Mouse (Mus musculus) embryonic fibroblast, embryonic 13.5 days (primary cell): ENCODE data around the gene Oxct2b. TPM values are rescaled to one million over a fixed set of nuclear protein-coding genes. Genes with fewer than 3 reads are reported as not detected.
"Not testable (repeated sequence)": the region's sequence is repeated elsewhere in the genome, so short reads cannot be mapped to it uniquely, and the experiment has no call there.

Source experiments
- H3K27ac ChIP-seq: 2 replicates; pipeline ENCODE4 v1.5.1; 2012; ENCODE audit warnings: low read length, control low read depth, inconsistent platforms; ENCODE audit not compliant: insufficient read depth
- H3K4me1 ChIP-seq: 2 replicates; pipeline ENCODE4 v1.6.1; 2011; ENCODE audit warnings: low read length; ENCODE audit not compliant: control insufficient read depth, insufficient read depth
- H3K4me3 ChIP-seq: 2 replicates; pipeline ENCODE4 v1.5.1; 2011; ENCODE audit warnings: mild to moderate bottlenecking, control low read depth, low read length; ENCODE audit not compliant: insufficient read depth
- CTCF ChIP-seq: IDR thresholded peaks from 2 replicates; pipeline ENCODE4 v1.5.1; 2011; ENCODE audit warnings: mild to moderate bottlenecking, control low read depth, low read length, moderate library complexity, borderline replicate concordance; ENCODE audit not compliant: insufficient read depth
- POLR2A ChIP-seq: IDR thresholded peaks from 2 replicates; pipeline ENCODE4 v1.6.1; 2011; ENCODE audit warnings: low read depth, mild to moderate bottlenecking, control low read depth, low read length, moderate library complexity
- polyA plus RNA-seq: library from polyadenylated mRNA; stranded (reverse); fragments of >200 nt; gene quantifications from 2 replicates; pipeline ENCODE4 v1.2.4, GENCODE M21; 2011; ENCODE audit warnings: low read depth; ENCODE audit not compliant: missing spikeins, insufficient read length

Oxct2b gene
- polyA plus RNA-seq, 1 experiment, result not detected

DNA sequence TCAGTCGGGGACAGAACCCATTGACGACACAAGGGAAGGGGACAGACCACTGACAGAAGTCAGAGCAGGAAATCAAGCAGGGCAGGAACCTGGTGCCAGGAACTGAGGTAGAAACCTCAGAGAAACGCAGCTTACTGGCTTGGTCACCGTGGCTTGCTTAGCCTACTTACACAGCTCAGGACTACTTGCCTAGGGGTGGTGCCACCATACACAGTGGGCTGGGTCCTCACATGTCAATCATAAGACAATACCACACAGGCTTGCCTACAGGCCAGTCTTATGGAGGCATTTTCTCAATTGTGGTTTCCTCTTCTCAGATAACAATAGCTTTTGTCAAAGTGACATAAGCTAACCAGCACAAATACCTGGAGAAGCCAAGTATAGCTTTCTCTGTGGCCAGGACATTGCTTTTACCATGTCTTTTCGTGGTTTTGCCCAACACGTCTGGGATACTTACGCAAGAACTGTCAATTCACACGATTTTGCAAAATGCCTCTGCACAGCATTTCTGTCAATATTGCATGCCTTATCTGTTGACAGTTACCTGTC lies 3.8 kb upstream of the Oxct2b start:
- no peak overlapping the region for H3K27ac ChIP-seq
- TF ChIP-seq CTCF (no peak), POLR2A (no peak)
- H3K4me1 ChIP-seq, result peaks cover 2% of the 10 kb centered on the region; the same call in 1 of the 2 replicates
- H3K4me3 ChIP-seq, result no peak overlapping the region

DNA sequence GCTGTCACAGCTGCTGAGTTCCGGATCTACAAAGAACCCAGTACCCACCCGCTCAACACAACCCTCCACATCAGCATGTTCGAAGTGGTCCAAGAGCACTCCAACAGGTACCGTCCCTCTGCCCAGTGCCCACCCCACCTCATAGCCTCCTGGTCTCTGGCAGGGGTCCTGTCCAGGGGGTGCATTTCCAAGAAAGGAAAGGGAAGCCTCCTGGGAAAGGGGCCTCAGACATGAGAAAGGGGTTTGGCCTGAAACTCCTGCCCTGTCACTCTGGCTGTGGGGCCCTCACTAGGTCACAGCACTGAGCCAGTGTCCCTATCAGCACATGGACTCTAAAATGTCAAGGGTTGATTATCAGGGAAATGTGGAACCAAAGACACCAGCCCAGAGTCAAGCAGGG lies 1.4 kb upstream of the Oxct2b start:
- H3K4me1 ChIP-seq, H3K27ac ChIP-seq, H3K4me3 ChIP-seq: not testable (repeated sequence)

DNA sequence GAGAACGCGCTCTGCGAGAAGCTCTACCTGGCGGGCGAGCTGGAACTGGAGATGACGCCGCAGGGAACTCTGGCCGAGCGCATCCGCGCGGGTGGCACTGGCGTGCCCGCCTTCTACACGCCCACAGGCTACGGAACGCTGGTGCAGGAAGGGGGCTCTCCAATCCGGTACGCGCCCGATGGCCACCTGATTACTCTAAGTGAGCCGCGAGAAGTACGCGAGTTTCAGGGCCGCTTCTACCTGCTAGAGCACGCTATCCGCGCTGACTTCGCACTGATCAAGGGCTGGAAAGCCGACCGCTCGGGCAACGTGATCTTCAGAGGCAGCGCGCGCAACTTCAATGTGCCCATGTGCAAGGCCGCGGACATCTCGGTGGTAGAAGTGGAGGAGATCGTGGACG lies 574 bp downstream of the Oxct2b start:
- H3K4me1 ChIP-seq, H3K4me3 ChIP-seq, H3K27ac ChIP-seq: not testable (repeated sequence)

GRCm38 (mm10) chr4:123121286-123121685 lies 5.2 kb downstream of the Oxct2b start:
- TF ChIP-seq POLR2A, result no peak
- TF ChIP-seq CTCF, result no peak
- Histone ChIP-seq H3K4me1 (no peaks in the 10 kb centered on the region), H3K27ac (no peak overlapping the region), H3K4me3 (no peak overlapping the region)

GRCm38 (mm10) chr4:123126626-123127025 lies 10.6 kb downstream of the Oxct2b start:
- Histone ChIP-seq H3K27ac (no peak overlapping the region), H3K4me1 (no peaks in the 10 kb centered on the region), H3K4me3 (no peak overlapping the region)
- TF ChIP-seq CTCF (no peak), POLR2A (no peak)

DNA sequence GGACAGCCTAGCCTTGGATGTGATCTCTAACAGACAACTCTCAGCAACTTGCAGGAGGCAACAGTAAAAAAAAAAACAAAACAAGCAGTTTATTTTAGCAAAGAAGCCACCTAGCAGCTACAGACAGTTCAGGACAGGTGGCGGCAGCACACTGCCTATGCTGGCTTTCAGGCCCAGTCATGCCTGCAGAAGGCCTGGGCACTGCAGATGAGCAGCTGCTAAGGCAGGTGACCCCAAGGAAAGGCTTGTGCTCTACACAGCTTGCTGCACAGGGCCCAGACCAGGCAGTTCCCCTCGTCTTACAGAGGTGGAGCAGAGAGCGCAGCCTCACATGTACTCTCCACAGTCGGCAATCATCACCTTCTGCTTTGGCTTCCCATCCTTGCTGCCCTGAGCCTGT lies 11.0 kb downstream of the Oxct2b start:
- Histone ChIP-seq H3K4me1 (no peaks in the 10 kb centered on the region), H3K27ac (no peak overlapping the region), H3K4me3 (no peak overlapping the region)
- no peak for TF ChIP-seq CTCF
- TF ChIP-seq POLR2A, result no peak

DNA sequence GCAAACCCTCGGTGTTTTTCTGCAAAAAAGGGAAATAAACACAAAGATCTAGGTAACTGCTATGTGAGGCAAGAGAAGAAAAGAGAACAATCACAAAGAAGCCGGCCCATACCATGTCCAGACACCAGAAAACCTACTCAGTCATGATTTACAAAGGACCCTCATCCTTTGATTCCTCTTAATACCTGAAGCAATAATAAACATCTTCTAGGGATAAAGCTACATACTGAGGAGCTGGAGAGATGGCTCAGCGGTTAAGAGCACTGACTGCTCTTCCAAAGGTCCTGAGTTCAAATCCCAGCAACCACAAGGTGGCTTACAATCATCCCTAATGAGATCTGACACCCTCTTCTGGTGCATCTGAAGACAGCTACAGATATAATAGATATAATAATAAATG lies 21.5 kb downstream of the Oxct2b start:
- no peak for TF ChIP-seq CTCF
- TF ChIP-seq POLR2A, result no peak
- Histone ChIP-seq H3K4me3 (no peak overlapping the region), H3K27ac (no peak overlapping the region), H3K4me1 (no peaks in the 10 kb centered on the region; the same call in 1 of the 2 replicates)

GRCm38 (mm10) chr4:123139513-123140154 lies 23.6 kb downstream of the Oxct2b start, which contains the start of gene Ppie:
TSS of gene Ppie (minus strand) at chr4:123139951.
- TF ChIP-seq POLR2A, result peak; percentile 84
- TF ChIP-seq CTCF, result no peak
- H3K4me1 ChIP-seq, result no peaks in the 10 kb centered on the region; the same call in 1 of the 2 replicates
- peak within 1 kb of the TSS; percentile 83 for H3K27ac ChIP-seq
- peak within 1 kb of the TSS; percentile 98 for H3K4me3 ChIP-seq

DNA sequence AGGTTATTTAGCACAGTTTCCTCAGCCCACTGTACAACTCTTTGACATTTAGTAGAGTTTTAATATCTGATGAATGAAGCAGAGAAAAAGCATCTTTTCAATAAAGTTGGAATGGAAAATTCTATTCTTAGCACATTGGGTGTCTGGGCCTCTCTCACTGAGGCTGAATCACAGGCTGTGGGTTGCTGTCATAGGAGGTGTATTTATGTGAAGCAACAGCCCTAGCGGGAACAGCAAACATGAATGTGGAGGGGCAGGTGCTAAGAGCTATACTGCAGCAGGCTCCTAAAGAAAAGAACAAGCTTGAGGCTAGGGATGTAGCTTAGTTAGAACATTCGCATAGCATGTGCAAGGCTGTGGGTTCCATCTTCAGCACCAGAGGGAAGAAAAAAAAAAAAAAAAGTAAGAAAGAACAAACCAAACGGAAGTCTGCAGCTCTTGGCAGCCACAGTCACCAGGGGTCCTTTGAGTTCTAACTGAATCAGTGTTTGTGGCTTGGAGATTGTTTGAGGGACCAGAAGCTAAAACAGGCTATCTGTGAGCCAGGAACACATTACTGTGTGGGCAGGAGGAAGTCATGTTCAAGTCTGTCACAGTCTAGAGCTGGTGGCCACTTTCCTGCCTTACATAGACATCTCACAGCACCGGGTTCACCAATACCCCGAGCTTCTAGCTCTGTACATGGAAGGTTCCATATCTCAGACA lies 31.5 kb downstream of the Oxct2b start:
- H3K27ac ChIP-seq, result no peak overlapping the region; the same call in 1 of the 2 replicates
- H3K4me1 ChIP-seq, result no peaks in the 10 kb centered on the region
- TF ChIP-seq CTCF, result no peak
- TF ChIP-seq POLR2A, result no peak
- no peak overlapping the region for H3K4me3 ChIP-seq

GRCm38 (mm10) chr4:123152003-123152402 lies 35.9 kb downstream of the Oxct2b start:
- TF ChIP-seq POLR2A (no peak), CTCF (0 out of 2 replicates have a peak, but pooled peaks have one; percentile 1)
- H3K27ac ChIP-seq, result no peak overlapping the region
- no peak overlapping the region for H3K4me3 ChIP-seq
- no peaks in the 10 kb centered on the region for H3K4me1 ChIP-seq
